Mouse (Mus musculus) cerebellum, adult 2 months (tissue): Measurements from ENCODE around the gene Katna1.

ENCODE experiments used
- CTCF ChIP-seq: fragments of 200-500 bp; IDR thresholded peaks from 2 replicates; pipeline ENCODE4 v1.5.1; 2011; ENCODE audit warnings: low read depth, mild to moderate bottlenecking, control low read depth, low read length, moderate library complexity, borderline replicate concordance; ENCODE audit not compliant: insufficient read depth
- POLR2A ChIP-seq: fragments of 200-500 bp; IDR thresholded peaks from 2 replicates; pipeline ENCODE4 v1.6.1; 2011; ENCODE audit warnings: low read length, control low read depth, borderline replicate concordance; ENCODE audit not compliant: insufficient read depth

DNA sequence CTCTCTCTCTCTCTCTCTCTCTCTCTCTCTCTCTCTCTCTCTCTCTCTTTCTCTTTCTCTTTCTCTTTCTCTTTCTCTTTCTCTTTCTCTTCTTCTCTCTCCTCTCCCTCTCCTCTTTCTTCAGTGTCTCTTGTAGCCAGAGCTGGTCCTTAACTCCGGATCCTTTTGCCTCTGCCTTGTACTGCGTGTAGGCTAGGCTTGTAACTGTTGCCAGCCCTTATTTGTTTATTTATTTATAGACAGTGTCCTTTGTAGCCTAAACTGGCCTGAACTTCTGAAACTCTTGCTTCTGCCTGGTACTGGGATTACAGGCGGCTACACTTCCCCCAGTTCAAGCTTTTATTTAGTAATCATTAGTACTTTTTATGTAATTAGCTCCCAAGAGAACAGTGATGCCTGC, 1.2 kb downstream of the Katna1 start:
- TF ChIP-seq CTCF (no peak), POLR2A (no peak)
